Mouse (Mus musculus) stomach, postnatal 0 days (tissue): ENCODE data around the gene Fam92b. TPM values are rescaled to one million over a fixed set of nuclear protein-coding genes. Genes with fewer than 3 reads are reported as not detected.

Source experiments
- ATAC-seq: fragments of 200-750 bp; cut with Nextera tagmentation; 2 replicates; pipeline ENCODE4 v1.8.0; 2017; ENCODE audit not compliant: low FRiP score, low TSS enrichment
- DNase-seq: peaks from one replicate; pipeline ENCODE4 v3.0.0-alpha.2; 2016; ENCODE audit warnings: low spot score
- H3K27ac ChIP-seq: fragments of 300-500 bp; sonication (generic); replicated peaks from 2 replicates; pipeline ENCODE4 v1.5.1; 2014; ENCODE audit warnings: mild to moderate bottlenecking, control low read depth
- H3K27me3 ChIP-seq: fragments of 300-500 bp; sonication (generic); 2 replicates; pipeline ENCODE4 v1.6.1; 2014; ENCODE audit warnings: low read length; ENCODE audit not compliant: control insufficient read depth, insufficient read depth
- H3K36me3 ChIP-seq: fragments of 300-500 bp; sonication (generic); 2 replicates; pipeline ENCODE4 v1.6.1; 2014; ENCODE audit warnings: low read length, mixed read lengths; ENCODE audit not compliant: control insufficient read depth, insufficient read depth
- H3K4me1 ChIP-seq: fragments of 300-500 bp; sonication (generic); replicated peaks from 2 replicates; pipeline ENCODE4 v1.6.1; 2014; ENCODE audit warnings: antibody characterized with exemption; ENCODE audit not compliant: control insufficient read depth, insufficient read depth
- H3K4me2 ChIP-seq: fragments of 300-500 bp; sonication (generic); replicated peaks from 2 replicates; pipeline ENCODE4 v1.6.1; 2014; ENCODE audit warnings: low read depth, mild to moderate bottlenecking, control low read depth, moderate library complexity
- H3K4me3 ChIP-seq: fragments of 300-500 bp; sonication (generic); 2 replicates; pipeline ENCODE4 v1.5.1; 2014; ENCODE audit warnings: low read depth, low read length, control low read depth
- H3K9ac ChIP-seq: fragments of 300-500 bp; sonication (generic); 2 replicates; pipeline ENCODE4 v1.6.1; 2014; ENCODE audit warnings: mild to moderate bottlenecking, low read length, control low read depth, mixed read lengths
- H3K9me3 ChIP-seq: fragments of 300-500 bp; sonication (generic); 2 replicates; pipeline ENCODE4 v1.6.1; 2016; ENCODE audit warnings: low read length; ENCODE audit not compliant: control insufficient read depth
- CTCF ChIP-seq: IDR thresholded peaks from 2 replicates; pipeline ENCODE4 v1.5.1; 2016; ENCODE audit warnings: antibody characterized with exemption, low read depth, mild to moderate bottlenecking, moderate library complexity
- EP300 ChIP-seq: optimal IDR thresholded peaks from 2 replicates; pipeline ENCODE3; 2016; ENCODE audit warnings: antibody characterized with exemption
- WGBS: fragments of 180-500 bp; shearing (Covaris S2); extraction: QIAGEN DNeasy Blood & Tissue Kit; methylation state at CpG from one replicate; pipeline ENCODE4 v1.1.7; 2014; 5-methylcytosine and 5-hydroxymethylcytosine counted together
- polyA plus RNA-seq: library from polyadenylated mRNA; unstranded; fragments of >200 nt; fragmentation: Nextera tagmentation; extraction: Ambion mirVana; gene quantifications from 2 replicates; pipeline ENCODE4 v1.2.1, GENCODE M21; 2015

Gene Fam92b
- polyA plus RNA-seq, 1 experiment from 2014 or later: 0.18 TPM

DNA sequence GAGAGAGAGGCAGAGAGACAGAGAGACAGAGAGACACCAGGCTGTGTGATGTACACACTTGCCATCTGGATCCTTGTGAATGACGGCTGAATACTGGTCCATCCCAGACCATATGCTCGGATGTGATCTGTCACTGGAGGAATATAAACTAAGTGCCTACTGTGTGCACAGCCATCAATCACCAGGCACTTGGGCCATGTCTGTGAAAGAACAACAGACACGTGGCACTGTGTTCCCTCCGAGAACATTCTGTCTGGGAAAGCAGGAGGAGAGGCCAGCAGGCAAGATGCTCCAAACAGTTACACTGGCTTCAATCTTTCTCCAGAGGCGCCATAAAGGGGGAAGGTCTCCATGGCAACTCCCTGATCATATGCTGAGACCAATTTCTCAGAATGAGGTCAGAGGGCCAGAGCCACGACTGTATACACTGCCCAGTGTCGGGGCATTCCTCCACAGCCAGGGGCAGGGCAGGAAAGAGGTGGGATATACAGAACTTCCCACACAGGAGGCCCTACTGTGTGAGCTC lies 3.2 kb upstream of the Fam92b start:
- H3K36me3 ChIP-seq: no peaks in the 10 kb centered on the region
- H3K4me2 ChIP-seq: no peak overlapping the region
- TF ChIP-seq CTCF (no peak), EP300 (no peak)
- peak overlapping the region; percentile 30; the same call in 1 of the 2 replicates for H3K27ac ChIP-seq
- peaks cover 9% of the 10 kb centered on the region for H3K4me1 ChIP-seq
- no peaks in the 10 kb centered on the region for H3K9me3 ChIP-seq
- no peak overlapping the region for H3K9ac ChIP-seq
- H3K27me3 ChIP-seq: no peaks in the 10 kb centered on the region
- 52% methylated on average over 7 of the region's 7 CpGs for WGBS
- H3K4me3 ChIP-seq: no peak overlapping the region
- no peak for DNase-seq
- no peak for ATAC-seq

DNA sequence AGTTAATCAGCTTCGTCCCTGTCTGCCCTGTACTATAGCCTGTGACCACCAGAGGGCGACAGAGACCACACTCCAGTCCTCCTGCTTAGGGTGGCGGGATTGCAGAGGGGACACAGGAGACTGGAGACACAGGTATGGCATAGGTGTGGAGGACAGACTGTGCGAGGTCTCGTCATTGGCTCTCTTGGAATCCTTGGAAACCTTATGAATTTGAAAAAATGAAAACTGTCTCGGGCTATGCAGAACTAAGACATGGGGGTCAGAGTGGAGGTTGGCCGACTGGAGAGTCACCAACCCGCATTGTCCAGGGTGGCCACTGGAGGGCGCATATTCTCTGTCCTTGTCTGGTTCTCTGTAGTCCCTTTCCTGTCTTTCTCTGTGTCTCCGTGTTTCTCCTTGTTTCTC lies 1.8 kb upstream of the Fam92b start:
- H3K27me3 ChIP-seq: no peaks in the 10 kb centered on the region
- H3K36me3 ChIP-seq: no peaks in the 10 kb centered on the region
- peak; percentile 75 for ATAC-seq
- no peak overlapping the region for H3K9ac ChIP-seq
- no peak overlapping the region for H3K27ac ChIP-seq
- WGBS: under 1% methylated on average over 10 of the region's 10 CpGs
- no peaks in the 10 kb centered on the region for H3K9me3 ChIP-seq
- H3K4me2 ChIP-seq: peak overlapping the region; percentile 52
- H3K4me1 ChIP-seq: peaks cover 2% of the 10 kb centered on the region; the same call in 1 of the 2 replicates
- peak overlapping the region; percentile 27 for H3K4me3 ChIP-seq
- TF ChIP-seq EP300 (no peak), CTCF (peak; percentile 94)
- DNase-seq: peak; percentile 90

DNA sequence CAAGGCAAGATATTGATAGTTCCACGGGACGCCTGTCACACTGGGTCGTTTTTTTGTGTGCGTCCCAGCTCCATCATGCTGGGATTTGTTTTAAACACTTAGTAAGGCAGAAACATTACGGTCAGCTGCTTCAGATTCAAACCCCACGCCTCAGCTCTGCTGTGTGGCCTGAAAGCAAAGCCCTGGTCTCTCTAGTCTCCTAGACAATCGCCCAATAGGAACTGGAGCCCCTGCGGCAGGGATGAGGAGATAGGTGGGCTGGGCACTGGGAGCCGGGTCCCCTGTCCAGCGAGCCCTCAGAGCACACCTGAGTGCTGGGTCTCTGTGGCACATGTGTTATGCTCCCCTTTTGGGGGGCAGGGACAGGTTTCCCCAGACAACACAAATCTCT lies 853 bp upstream of the Fam92b start:
- Histone ChIP-seq H3K4me3 (no peak overlapping the region), H3K27me3 (no peaks in the 10 kb centered on the region), H3K36me3 (no peaks in the 10 kb centered on the region), H3K4me1 (peaks cover 2% of the 10 kb centered on the region; the same call in 1 of the 2 replicates), H3K4me2 (peak overlapping the region; percentile 1; the same call in 1 of the 2 replicates), H3K9me3 (no peaks in the 10 kb centered on the region), H3K27ac (no peak overlapping the region), H3K9ac (no peak overlapping the region)
- 25% methylated on average over 10 of the region's 10 CpGs for WGBS
- TF ChIP-seq EP300 (no peak), CTCF (no peak)
- ATAC-seq: no peak
- no peak for DNase-seq

DNA sequence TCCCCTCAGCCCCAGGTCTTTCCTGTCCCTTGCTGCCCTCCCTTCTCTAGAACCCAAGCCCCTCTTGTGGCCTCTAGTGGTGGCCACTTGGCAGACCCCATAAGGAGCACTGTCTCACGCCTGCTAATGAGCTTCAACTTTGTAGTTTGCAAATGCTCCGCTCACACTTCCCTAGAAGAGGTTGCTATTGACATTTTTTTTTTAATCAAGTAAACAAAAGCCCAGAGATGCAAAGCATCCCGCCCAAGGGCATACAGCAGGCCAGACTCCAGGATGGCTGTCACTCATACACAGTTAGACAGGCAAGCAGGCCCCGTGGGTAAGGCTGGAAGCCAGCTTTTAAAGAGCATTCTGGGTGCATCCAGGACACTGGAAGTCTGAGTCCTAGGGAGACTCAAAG lies 661 bp downstream of the Fam92b start:
- no peaks in the 10 kb centered on the region for H3K9me3 ChIP-seq
- ATAC-seq: no peak
- no peak for DNase-seq
- peaks cover 2% of the 10 kb centered on the region; the same call in 1 of the 2 replicates for H3K4me1 ChIP-seq
- H3K27ac ChIP-seq: no peak overlapping the region; the same call in 1 of the 2 replicates
- H3K36me3 ChIP-seq: no peaks in the 10 kb centered on the region
- H3K9ac ChIP-seq: no peak overlapping the region
- WGBS: 58% methylated on average over 4 of the region's 4 CpGs
- H3K4me3 ChIP-seq: no peak overlapping the region
- TF ChIP-seq CTCF (peak; percentile 11; the same call in 1 of the 2 replicates), EP300 (no peak)
- no peak overlapping the region for H3K4me2 ChIP-seq
- H3K27me3 ChIP-seq: no peaks in the 10 kb centered on the region

DNA sequence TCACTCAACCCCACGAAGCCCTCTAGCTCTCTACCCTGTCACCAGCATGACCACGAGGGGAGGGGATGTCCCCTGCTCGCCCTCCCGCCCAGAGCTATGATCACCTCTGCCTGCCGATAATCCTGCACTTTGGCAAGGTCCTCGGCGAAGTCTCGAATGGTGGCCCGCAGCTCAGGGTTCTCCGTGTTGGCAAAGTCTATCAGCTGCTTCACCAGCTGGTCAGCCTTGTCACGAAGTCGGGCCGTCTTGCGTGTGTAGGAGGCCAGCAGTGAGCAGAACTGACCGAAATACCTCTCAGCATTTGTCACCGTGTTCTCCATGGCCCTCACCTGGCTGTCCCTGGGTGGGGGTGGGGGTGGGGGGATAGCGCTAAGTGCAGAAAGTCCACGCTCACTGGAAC lies 2.7 kb downstream of the Fam92b start:
- H3K9ac ChIP-seq: no peak overlapping the region
- peaks cover 2% of the 10 kb centered on the region; the same call in 1 of the 2 replicates for H3K4me1 ChIP-seq
- DNase-seq (no peak), ATAC-seq (no peak)
- no peaks in the 10 kb centered on the region for H3K27me3 ChIP-seq
- WGBS: 55% methylated on average over 18 of the region's 18 CpGs
- H3K4me3 ChIP-seq: no peak overlapping the region
- no peak overlapping the region for H3K4me2 ChIP-seq
- no peak overlapping the region for H3K27ac ChIP-seq
- H3K36me3 ChIP-seq: no peaks in the 10 kb centered on the region
- TF ChIP-seq CTCF (no peak), EP300 (no peak)
- H3K9me3 ChIP-seq: no peaks in the 10 kb centered on the region

DNA sequence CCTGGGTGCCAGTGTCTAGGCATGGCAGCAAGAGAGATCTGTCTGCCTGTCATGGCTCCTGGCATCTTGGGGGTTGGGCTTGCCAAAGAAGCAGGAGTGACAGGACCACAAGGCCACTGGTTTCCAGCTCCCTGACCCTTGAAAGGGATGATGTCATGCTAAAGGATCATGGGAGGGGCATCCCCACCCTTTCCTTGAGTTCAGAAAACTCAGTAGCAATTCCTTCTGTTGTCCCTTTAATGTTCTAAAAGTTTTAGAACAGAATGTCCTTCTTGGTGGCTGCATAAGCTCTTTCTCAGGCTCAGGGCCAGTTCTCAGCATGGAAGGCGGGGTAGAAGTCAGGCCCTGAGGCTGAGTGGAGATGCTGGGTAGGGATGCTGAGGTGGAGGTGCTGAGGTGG lies 4.1 kb downstream of the Fam92b start:
- Histone ChIP-seq H3K27ac (no peak overlapping the region), H3K27me3 (no peaks in the 10 kb centered on the region), H3K4me1 (peaks cover 2% of the 10 kb centered on the region; the same call in 1 of the 2 replicates), H3K9me3 (no peaks in the 10 kb centered on the region), H3K36me3 (no peaks in the 10 kb centered on the region), H3K4me2 (no peak overlapping the region), H3K9ac (no peak overlapping the region), H3K4me3 (no peak overlapping the region)
- 61% methylated on average over 1 of the region's 1 CpGs for WGBS
- no peak for ATAC-seq
- DNase-seq: no peak
- TF ChIP-seq EP300 (no peak), CTCF (no peak)
